17 mouse cellular contexts compared by ENCODE assay signal in the genomic region with DNA sequence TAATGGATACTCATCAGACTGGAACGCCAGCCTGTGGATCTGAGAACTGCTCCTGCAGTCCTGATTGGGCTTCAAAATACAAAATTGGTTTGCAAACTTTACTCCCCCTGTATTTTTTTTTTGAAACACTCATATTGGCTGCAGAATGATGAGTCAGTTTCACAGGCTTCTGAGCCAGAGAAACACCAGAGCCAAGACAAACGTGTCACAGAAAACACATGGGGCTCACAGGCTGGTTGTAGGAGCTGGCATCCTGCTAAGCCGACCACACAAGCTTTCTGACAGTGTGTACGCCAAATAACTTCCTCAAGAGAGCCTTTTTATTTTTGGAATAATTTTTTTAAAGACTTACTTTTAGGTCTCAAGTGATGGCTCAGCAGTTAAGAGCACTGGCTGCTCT. TPM values are rescaled to one million over a fixed set of nuclear protein-coding genes. Genes with fewer than 3 reads are reported as not detected.
A peak's percentile ranks its signal among the peaks of the same experiment; 100 is the strongest.
DNase-seq lines count a peak whose midpoint lies in the region; TF ChIP-seq lines count a peak whose summit lies in the region.
"Had no signal": no experiment of that assay in that cellular context is flagged by ENCODE, and none has a peak within 500 bp of the region (broad histone marks: within the 10 kb centered on the region; RNA-seq: fewer than 3 reads in every experiment).

No protein-coding gene starts in this region.

- H3K4me1 ChIP-seq in thymus, adult 2 months (replicated peaks; ENCODE audit: control insufficient read depth, insufficient read depth, low read length), result peaks cover 2% of the 10 kb centered on the region; the same call in 1 of the 2 replicates
- H3K4me1 ChIP-seq: heart, embryonic 15.5 days; kidney, embryonic 15.5 days; limb, embryonic 13.5 days; neural tube, embryonic 15.5 days; stomach, embryonic 15.5 days had no signal

- WGBS in thymus, adult 2 months, result 46% methylated on average over 4 of the region's 4 CpGs

- H3K4me3 ChIP-seq in thymus, adult 2 months (ENCODE audit: control insufficient read depth, insufficient read depth, low read length), result no peak overlapping the region
- H3K4me3 ChIP-seq: erythroblast, embryonic 14.5 days; heart, embryonic 15.5 days; kidney, embryonic 15.5 days; limb, embryonic 13.5 days; neural tube, embryonic 15.5 days; stomach, embryonic 15.5 days had no signal

- intact Hi-C loops in left cerebral cortex, postnatal 14 days (cut with DNase I), result loop anchor here (5.0 to 10.0 kb wide), 2 partner anchors 208 to 295 kb away; no protein-coding TSS in a partner anchor

- TF ChIP-seq POLR2A in thymus, adult 2 months (IDR thresholded peaks at IDR 0.05; ENCODE audit: control insufficient read depth, extremely low read depth, insufficient read depth, low read length, poor library complexity), result no peak

- DNase-seq in right cerebral cortex, adult 18-20 months, result peak; percentile 66
- DNase-seq in right cerebral cortex, postnatal 4 days, result no peak
- peak; percentile 13 to 28 for DNase-seq in frontal cortex, postnatal 10 days (ENCODE audit: low spot score in 2 of 2)
- peak; percentile 55 to 78 for DNase-seq in left cerebral cortex, postnatal 14 days (ENCODE audit: low spot score in 2 of 2)
- DNase-seq in gastrocnemius, adult 18-20 months (ENCODE audit: low spot score), result no peak
- no peak for DNase-seq in lung, postnatal 4 days
- no peak for DNase-seq in thymus, adult 2 months
- DNase-seq: adrenal gland, postnatal 25 days; cerebellum, adult 8-10 months; gastrocnemius, postnatal 36 days; liver, postnatal 0 days had no signal

- H3K36me3 ChIP-seq in thymus, adult 2 months (ENCODE audit: control insufficient read depth, insufficient read depth, low read length), result no peaks in the 10 kb centered on the region
- H3K36me3 ChIP-seq: heart, embryonic 15.5 days; kidney, embryonic 15.5 days; limb, embryonic 13.5 days; neural tube, embryonic 15.5 days; stomach, embryonic 15.5 days had no signal

- no peak for TF ChIP-seq CTCF in thymus, adult 2 months (IDR thresholded peaks at IDR 0.05; ENCODE audit: borderline replicate concordance, control insufficient read depth, extremely low read depth, insufficient read depth, low read length, poor library complexity)

- no peak overlapping the region for H3K27ac ChIP-seq in thymus, adult 2 months (ENCODE audit: control insufficient read depth, insufficient read depth, low read length)
- H3K27ac ChIP-seq: heart, embryonic 15.5 days; kidney, embryonic 15.5 days; limb, embryonic 13.5 days; neural tube, embryonic 15.5 days; stomach, embryonic 15.5 days had no signal

- H3K27me3 ChIP-seq in thymus, adult 2 months (ENCODE audit: control insufficient read depth, insufficient read depth, low read length), result no peaks in the 10 kb centered on the region
- H3K27me3 ChIP-seq: heart, embryonic 15.5 days; kidney, embryonic 15.5 days; limb, embryonic 13.5 days; neural tube, embryonic 15.5 days; stomach, embryonic 15.5 days had no signal

RNA-seq across cellular contexts. Expression of gene Tmed3, which starts 35.0 kb away (rescaled TPM):
- 10 to 100 TPM; 27.3 to 28.8 TPM for total RNA-seq in left cerebral cortex, postnatal 14 days (2021)
- total RNA-seq in gastrocnemius, adult 18-20 months (2021), result 10 to 100 TPM; 14.2 to 14.4 TPM
- 39.1 and 44.1 TPM in 2 replicates for polyA plus RNA-seq in thymus, adult 2 months (2012; rRNA removed)

RNA-seq across cellular contexts. Expression of gene Minar1, which starts 47.0 kb away (rescaled TPM):
- total RNA-seq in left cerebral cortex, postnatal 14 days (2021), result 10 to 100 TPM in 1 of 2 experiments, 1 to 10 TPM in 1; 9.9 to 12.3 TPM
- total RNA-seq in gastrocnemius, adult 18-20 months (2021), result not detected
- 0.04 and 0.05 TPM in 2 replicates for polyA plus RNA-seq in thymus, adult 2 months (2012; rRNA removed)
- total RNA-seq: gastrocnemius, postnatal 36 days had no signal
- polyA plus RNA-seq: erythroblast, embryonic 14.5 days had no signal

Comparison
In these comparisons a context has a peak if more than half of its experiments do, and no peak if none do; other contexts are left out.
1. DNase-seq: peak in right cerebral cortex, adult 18-20 months (single experiment), frontal cortex, postnatal 10 days (2 of 2) and left cerebral cortex, postnatal 14 days (2 of 2); none in right cerebral cortex, postnatal 4 days (single experiment), gastrocnemius, adult 18-20 months (single experiment), lung, postnatal 4 days (0 of 2) and thymus, adult 2 months (single experiment).
2. RNA of gene Minar1, which starts 47.0 kb away (total RNA-seq): 9.9 to 12.3 TPM in left cerebral cortex, postnatal 14 days; not detected in gastrocnemius, adult 18-20 months; every median in the first group is over 10 times any median in the second.